Mouse (Mus musculus) right cerebral cortex, postnatal 36 days (tissue): ENCODE results near the gene Prlh.

ENCODE experiments used
- DNase-seq, 2 experiments: peaks; one replicate each; pipeline ENCODE4 v3.0.0; 2022; ENCODE audit warnings: low spot score in 2 of 2, mixed read lengths in 1 of 2

The Prlh gene

DNA sequence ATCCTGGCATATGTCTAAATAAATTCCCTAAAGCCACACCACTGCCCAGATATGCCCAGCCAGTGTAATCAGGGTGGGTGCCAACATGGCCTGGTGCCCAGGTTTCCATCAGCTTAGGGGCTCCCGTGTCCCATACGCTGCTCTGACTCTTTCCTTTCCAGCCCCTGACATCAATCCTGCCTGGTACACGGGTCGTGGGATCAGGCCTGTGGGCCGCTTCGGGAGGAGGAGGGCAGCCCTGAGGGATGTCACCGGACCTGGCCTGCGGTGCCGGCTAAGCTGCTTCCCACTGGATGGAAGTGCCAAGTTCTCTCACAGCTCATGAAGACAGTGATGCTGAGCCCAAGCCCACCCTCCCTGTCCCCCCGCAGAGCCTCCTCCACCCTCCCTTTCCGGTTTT, 780 bp downstream of the Prlh start:
- DNase-seq, result no peak

DNA sequence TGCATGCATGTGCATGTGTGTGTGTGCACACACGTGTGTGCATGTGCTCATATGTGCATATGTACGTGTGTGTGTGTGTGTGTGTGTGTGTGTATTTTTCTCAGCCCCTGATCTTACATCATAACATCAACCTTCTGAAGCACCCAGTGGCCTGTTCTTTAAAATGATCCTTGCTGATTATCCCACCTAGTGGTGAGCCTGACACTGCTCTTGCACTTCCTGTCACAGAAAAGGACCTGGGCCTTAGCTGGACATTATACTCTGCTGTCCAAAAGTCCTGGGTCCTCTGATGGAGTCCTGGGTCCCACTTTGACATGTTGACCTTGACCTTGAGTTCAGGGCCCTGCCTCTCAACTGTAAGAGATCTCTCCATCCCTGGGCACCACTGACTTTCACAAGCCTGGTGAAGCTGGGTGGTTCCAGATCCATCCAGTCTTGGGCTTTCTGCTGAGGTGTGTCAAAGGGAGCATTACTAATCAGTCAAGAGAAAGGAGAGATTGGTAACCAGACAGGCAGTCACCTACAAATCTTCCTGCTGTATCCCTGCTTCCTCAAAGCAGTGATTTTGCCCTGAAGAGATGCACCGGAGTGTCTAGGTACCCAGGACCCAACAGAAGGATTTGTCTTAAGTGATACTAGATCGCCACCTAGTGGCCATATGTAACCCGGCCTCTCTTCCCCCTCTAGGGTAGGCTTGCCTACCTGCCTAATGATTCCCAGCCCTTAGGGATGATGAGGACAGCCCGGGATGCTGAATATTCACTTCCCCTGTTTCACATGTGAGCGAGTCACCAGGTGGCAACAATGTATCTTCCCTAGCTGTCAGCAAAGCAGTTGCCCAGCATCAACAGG, 3.6 kb downstream of the Prlh start:
- peak; percentile 38 to 45 for DNase-seq

DNA sequence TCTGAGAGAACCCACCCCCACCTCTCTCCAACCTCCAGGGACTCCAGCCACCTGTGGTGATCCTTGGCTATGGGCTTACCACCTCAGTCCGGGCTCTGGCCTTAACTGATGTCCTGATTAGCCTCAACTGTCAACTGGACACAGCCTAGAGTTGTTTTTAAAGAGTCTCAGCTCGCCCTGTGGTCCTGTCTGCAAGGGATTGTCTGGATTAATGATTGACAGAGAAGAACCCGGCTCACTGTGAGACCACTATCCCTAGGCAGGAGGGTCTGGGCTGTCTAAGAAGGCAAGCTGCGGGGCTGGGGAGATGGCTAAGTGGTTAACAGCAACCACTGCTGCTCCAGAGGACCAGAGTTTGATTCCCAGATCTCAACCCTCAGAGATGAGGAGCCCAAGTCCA, 9.6 kb downstream of the Prlh start:
- no peak for DNase-seq

DNA sequence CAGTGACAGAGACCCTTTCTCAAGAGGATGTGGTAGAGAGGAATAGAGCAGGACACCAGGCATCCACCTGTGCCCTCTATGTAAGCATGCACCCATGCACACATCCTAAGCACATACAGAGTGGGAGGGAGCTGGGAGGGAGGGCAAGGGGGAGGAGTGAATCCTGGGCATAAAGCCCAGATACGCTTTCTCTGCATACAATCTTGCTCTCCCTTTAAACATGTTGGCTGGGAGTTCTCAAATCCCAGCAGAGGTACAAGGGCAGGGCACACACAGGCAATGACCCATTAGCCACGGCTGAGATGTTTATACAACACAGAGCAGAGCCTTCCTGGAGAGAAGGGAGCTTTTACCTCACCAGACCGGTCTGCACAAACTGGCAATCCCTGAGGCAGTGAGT, 10.1 kb downstream of the Prlh start:
- DNase-seq, result no peak

DNA sequence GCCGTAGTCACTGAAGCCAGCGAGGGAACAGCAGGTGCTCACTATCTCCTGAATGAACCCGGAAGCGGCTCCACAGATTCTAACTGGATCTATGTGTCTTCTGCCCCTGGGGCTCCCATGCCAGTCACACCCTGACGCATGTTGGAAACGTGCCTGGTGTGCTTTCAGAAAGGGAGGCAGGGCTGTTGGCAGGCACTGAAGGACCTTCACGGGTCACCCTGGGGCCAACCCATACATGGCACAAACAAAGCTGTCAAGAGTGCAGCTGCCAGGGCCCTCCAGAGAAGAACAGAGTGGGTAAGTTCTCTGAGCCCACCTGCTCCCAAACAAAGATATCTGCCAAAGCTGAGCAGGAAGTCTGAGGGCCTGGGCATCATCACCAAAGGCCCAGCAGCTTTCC, 14.7 kb downstream of the Prlh start:
- no peak for DNase-seq

DNA sequence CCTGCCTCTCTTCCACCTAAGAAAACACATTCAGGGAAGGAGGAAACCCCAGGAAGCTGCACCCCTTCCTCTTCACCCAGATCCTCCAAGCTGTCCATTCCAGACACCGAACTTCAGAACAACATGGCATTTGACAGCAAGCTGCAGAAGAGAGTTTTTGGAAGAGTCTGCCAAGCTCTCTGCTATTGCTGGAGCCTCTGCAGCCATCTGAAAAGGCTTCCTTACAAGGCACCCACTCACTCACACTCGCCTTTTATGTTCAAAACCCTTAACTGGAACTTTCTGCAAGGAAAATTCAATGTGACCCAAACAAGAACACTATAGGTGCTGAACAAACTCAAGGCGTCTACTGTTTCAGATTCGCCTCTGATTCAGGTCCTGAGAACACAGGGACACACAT, 15.7 kb downstream of the Prlh start:
- peak in 1 of 2 experiments; percentile 28 for DNase-seq

DNA sequence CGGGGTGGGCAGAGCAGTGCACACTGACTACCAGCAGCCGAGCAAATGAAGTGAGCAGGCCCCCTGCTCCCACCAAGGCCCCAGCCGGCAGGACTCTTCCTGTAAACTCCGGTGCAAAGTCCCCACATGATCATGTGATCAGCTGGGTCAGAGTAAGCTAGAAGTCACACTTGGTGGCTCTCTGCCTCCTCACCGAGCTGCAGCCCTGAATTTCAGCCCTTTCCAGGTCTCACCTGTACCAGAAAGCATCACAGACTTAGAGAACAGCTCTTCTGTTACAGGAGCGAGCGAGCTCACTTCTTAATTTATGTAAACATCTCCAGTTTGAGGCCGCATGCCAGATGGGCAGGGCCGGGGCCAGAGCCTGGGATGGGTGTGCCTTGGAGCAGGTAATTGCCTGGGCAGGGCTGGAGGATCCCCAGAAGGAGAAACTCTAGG, 16.5 kb downstream of the Prlh start, which contains the start of gene Rab17:
Rab17 (minus strand) TSS at position 315 of the 438 bp plus-strand sequence.
- no peak for DNase-seq

DNA sequence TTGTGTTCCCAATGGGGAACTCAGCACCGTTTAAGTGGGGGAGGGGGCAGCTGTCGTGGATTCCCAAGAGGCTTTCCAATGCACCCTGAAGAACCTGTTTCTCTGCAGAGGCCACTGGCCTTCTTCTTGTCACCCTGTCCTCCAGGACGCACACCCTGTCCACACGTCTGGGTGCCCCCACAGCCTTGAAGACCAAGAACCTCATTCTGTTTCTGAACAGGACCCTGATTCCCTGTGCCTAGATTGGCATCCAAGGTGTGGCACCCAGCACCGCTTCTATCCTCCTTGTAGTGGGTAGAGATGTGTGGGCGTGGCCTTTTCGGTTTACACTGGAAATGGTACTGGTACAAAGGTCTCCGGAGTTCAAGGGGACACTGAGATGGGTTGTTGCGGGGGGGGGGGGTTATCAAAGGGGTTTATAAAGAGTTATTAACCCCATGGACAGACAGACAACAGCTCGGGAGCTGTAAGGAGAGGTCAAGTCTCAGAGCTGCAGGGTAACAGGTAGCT, 17.0 kb downstream of the Prlh start:
- no peak for DNase-seq

DNA sequence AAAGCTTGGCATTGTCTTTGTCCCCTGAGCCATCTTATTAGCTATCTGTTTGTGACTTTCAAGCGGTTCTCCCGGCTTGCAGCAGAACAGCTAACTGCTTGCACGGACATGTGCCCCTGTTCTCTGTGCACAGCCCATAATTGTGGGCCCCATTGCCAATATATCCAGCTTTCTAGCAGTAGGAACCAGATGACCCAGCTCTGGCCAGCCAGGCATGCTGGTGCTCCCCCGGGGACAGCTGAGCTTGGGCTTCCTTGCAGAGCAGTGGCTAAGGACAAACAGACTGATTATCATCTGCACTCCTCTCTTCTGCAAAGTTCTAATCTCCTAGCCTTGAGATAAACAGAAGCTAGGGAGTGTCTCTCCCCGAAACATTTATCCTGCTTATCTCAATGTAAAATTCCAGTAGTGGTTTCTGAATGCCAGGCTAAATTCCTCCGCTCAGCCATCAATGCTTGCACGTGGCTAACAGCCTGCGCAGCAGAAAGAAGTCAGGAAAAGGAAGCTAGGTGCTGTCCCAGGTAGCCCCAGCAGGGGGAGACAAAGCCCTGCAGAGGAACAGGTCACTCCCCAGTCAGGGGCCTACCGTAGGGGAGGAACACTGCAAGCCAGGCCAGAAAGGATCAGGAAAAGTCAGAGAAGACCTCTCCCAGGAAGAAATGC, 20.1 kb downstream of the Prlh start:
- DNase-seq, result peak; percentile 83 to 84

DNA sequence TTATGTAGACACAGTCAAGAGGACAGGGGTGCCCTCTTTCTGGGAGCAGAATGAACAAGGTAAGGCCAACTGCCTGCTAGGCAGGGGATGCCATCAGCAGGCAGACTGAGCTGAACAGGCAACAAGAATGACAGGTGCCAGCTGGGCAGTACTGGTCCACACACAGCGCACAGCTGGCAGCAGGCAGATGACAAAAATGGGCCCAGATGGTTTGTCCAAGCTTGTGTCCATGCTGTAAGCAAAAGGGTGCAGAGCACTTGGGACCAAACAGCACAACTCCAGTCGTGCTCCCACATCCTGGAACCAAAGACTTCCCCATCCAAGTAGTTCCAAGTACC, 20.6 kb downstream of the Prlh start:
- no peak for DNase-seq

DNA sequence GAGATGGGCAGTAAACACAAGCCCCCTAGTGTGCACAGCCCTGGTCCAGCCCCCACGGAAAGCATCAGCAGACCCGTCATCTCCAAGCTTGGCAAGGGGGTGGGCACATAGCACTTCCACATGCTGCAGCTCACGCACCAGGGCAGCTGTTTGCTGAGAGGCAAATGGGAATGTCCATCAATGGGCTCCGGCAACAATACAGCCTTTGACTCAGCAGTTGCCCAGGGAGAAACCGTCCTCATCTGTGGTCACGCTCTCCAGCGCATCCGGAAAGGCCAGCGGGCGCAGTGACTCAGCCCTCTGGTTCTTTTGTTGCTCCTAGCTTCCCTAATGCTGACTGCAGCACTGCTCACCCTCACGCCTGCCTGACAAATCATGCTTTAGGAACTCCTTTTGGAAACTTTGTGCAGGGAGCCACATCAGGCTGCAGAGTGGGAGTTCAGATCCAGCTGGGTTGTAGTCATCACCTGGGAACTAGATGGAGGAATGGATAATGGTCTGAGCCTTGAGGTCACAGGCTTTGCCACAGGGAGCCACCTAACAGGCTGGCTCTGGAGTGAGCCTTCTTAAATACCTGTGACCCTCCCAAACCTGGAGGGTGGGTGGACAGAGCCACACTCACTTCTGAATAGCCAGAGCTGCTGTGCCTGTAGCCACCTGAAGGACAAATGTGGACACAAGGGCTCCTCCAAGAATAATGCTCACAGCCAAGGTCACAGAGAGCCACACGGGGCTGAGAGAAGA, 22.2 kb downstream of the Prlh start:
- DNase-seq, result peak; percentile 64 to 71

DNA sequence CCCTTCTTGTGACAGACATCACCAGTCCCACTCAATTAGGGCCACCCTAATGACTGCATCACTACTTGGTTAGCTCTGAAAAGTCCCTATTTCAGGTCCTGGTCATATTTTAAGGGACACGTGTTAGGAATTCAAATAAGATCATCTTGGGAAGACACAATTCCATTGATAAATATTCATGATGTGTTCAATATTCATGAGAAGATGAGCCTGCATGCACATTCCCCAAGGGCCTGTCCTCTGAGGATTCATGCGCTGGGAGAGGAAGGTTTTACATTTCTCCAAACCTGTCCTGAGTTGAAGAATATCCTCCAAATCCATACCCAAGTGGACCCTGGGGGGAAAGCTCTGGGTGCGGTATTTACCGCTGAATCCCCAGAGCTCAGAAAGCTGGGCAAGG, 23.1 kb downstream of the Prlh start:
- no peak for DNase-seq

DNA sequence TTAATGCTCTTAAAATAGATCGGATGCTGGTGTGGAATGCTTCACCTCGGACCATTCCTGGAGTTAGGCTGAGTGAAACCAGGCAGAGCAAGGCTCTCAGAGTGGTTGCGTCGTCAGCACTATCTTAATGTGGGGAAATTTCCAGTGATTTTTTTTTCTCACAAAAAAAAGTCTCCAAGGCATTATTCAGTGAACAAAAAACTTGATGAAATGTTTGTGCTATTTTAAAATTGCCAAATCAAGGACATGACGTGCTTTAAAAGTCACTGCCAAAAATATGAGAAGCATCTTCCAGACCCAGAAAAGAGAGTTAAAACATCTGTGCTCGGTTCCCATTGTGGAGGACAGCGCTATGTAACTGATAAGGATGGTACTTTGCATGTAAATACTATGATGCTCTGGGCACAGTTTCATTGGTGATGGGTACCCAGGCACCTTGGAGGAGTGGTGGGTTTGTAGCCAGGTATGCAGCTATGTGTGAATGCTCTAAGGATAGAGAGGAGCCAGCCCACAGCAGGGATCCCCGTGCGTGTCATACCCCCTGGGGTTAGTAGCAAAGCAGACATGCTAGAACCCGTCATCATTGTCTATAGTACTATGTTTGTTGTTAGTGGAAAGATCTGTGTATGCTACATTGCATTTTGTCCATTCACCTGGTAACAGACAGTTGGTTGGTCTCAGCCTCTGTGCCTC, 27.9 kb downstream of the Prlh start:
- DNase-seq, result no peak

DNA sequence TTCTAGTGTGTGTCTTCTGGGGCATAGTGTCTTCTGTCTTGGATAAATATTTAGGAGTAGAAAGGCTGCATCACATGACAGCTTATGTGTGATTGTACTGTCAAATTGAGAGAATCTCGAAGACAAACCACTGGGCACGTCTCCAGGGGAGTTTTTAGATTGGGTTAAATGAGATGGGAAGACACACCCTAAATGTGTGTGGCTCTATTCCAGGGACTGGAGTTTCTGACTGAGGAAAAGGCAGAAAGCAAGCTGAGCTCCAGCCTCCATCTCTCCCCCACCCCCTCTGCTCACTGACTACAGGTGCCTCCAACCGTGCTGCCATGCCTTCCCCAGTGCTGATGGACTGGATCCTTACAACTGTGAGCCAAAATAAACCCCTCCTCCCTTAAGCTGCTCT, 28.4 kb downstream of the Prlh start:
- DNase-seq, result no peak

DNA sequence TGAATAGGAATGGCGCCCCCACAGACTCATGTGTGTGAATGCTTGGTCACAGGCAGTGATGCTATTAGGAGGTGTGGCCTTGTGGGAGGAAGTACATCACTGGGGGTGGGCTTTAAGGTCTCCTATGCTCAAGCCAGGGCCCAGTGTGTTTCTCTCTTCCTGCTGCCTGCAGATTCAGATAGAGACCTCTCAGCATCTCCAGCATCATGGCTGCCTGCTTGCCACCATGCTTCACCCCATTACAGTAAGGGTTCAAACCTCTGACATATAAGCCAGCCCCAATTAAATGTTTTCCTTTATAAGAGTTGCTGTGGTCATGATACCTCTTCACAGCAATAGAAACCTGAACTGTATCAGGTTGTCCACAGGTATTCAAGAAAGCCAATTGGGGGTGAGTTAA, 43.0 kb downstream of the Prlh start:
- DNase-seq, result no peak

DNA sequence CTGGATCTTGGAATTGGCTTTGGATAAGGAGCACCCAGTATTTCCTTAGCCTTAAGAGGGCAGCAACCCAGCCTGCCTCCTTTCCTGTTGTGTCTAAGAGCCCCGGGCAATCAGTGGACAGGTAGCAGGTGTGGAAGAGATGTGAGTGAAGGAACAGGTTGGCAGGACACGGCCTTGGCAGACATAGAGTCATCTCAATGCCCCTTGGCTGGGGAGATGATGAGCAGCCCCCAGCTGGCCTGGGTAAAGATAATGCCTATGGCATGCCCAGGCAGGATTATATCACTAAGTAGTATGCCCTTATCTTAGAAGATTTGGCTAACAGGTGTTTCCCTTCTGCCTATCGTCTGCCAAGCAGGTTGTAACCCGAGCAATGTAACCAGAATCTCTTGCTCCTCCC, 44.2 kb downstream of the Prlh start:
- DNase-seq, result no peak

DNA sequence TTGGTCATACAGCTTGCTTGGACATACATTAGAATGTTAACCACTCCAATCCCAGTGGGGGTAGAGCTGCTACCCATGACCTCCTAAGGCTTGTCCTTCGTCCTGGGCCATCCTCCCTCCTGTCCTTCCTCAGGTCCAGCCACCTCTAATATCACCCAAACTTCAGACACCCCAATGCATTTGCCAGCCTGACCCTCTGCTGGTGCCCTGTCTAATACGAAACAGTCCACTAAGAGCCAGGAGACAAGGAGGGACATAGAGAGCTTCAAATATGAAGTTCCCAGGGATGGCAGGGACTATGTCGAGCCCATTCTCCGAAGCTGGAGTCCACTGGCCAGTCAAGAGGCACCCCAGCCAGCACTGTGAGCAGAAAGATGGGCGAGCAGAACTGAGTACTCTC, 44.7 kb downstream of the Prlh start:
- DNase-seq, result no peak

DNA sequence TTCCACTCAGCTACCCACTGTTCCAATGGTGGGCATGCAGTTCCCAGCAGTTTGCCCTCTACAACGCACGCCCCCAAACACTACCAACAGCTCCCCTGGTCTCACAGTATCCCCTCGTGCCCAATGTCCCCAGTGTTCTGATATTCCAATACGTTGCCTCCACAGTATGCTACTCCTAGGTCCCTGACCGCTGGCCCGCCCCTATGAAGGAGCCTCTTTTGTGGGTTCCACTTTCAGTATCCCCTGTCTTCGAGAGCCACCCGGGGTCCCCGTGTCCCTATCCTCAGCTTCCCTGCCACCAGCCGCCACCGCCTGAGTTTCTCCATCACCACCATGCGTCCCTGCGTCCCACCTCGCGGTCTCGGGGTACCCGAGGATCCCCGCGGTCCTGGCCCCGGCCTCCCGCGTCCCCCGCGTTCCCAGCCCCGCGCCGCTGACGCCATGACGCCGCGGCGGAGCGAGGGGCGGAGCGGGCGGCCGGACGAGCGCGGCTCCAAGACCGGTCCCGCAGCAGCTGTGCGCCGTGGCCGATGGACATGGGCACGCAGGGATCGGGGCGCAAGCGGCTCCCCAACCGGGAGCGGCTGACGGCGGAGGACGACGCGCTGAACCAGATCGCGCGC, 45.5 kb downstream of the Prlh start, which contains the start of gene Lrrfip1:
Lrrfip1 (plus strand) TSS at position 470 of the 623 bp plus-strand sequence.
- peak; percentile 40 to 49 for DNase-seq

DNA sequence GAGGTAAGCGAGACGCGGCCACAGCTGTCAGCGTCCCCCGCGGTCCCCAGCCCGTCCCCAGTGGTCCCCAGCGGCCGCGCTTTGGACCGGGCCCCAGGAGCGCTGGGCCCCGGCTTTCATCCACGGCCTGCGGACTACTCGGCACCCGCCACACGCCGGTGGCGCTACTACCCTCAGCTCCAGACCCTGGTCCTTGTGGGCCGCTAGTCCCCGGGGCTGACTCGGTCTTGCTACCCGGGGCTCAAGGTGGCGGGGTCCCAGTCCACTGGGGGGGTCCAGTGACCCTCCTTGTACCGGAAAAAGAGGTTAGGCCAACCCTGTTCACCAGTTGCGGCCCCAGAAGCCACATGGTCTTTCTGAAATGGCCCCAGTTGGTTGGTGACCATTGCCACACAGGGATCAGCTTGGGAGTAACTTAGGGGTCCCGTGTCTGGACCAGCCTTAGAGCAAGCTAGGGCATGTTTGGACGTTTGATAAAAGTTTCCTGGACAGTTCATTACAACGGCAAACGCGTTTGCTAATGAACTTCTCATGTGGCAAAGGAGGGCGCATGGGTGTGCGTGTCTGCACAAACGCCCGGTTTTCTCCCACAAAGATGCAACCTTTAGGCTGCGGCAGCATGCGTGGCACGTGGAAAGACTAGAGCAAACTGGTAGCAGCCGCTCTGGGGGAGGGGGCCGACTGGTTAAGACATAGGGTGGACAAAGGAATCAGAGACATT, 46.1 kb downstream of the Prlh start:
- no peak for DNase-seq

DNA sequence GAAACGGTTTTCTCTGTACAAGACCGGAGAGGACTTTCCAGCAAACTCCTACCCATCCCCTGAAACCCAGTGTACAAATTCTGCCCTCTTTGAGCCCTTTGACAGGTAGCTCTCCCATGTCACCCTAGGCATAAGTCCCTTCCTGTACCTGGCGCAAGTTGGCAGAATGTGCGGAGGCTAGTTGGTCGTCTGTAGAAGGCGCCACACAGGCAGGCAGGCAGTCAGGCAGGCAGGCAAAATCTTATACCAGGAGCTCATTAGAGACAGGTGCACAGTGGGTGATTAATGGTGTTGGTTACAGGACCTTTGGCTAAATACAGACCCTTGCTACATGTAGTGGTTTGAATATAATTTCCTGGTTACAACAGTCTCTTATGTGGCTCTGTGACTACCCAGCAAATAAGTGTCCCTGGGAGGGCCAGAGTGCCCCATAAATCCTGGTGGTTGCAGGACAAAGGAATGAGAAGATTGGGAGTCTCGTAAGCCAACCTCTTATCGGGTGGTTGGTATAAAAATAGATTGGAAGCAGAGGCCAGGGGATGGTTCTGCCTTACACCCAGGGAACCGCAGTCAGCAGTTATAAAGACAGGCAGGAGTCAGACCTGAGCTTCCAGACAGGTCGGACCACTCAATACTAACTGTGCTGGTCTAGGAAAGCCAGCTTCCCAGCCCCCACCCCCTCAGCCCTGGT, 47.1 kb downstream of the Prlh start:
- no peak for DNase-seq
